Mouse (Mus musculus) lung, postnatal 0 days (tissue): ENCODE results near the gene Ebf3.

Source experiments
- CTCF ChIP-seq: IDR thresholded peaks from 2 replicates; pipeline ENCODE4 v1.5.1; 2016; ENCODE audit warnings: antibody characterized with exemption, mild to moderate bottlenecking
- EP300 ChIP-seq: IDR thresholded peaks from 2 replicates; pipeline ENCODE4 v1.6.1; 2016; ENCODE audit warnings: antibody characterized with exemption, mild to moderate bottlenecking, control low read depth

DNA sequence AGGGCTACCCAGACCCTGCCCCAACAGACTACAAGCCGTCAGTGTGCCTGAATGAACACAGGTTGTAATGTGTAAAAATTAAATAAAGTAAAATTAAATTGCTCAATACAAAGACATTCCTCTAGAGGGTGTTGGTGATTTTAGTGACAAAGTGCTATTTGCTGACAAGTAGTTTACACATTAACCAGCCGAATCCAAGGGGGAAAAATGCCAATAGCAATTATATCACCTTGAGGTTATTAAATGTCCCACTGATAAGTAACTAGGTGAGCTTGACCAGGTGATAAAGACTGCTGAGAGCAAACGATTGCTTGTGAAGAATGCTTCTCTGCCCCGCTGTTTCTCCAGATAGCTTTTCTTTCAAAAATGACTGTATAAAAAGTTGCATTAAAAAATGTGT lies 102.9 kb downstream of the Ebf3 start:
- TF ChIP-seq CTCF (0 out of 2 replicates have a peak, but pooled peaks have one; percentile 20), EP300 (no peak)
